Mouse (Mus musculus) limb, embryonic 11.5 days (tissue): ENCODE data around the gene Il17ra. TPM values are rescaled to one million over a fixed set of nuclear protein-coding genes. Genes with fewer than 3 reads are reported as not detected.
A peak's percentile ranks its signal among the peaks of the same experiment; 100 is the strongest.

Source experiments
- ATAC-seq: fragments of 200-750 bp; cut with Nextera tagmentation; 2 replicates; pipeline ENCODE4 v1.8.0; 2017; ENCODE audit warnings: low read depth; ENCODE audit not compliant: insufficient number of reproducible peaks, low FRiP score, low TSS enrichment
- DNase-seq: peaks from one replicate; pipeline ENCODE4 v3.0.0-alpha.2; 2015; ENCODE audit warnings: low spot score
- H3K27ac ChIP-seq: fragments of 300-500 bp; sonication (generic); replicated peaks from 2 replicates; pipeline ENCODE4 v1.5.1; 2014; ENCODE audit warnings: low read depth, mild to moderate bottlenecking, low read length
- H3K27me3 ChIP-seq: fragments of 300-500 bp; sonication (generic); 2 replicates; pipeline ENCODE4 v1.6.1; 2014; ENCODE audit warnings: mild to moderate bottlenecking, low read length, mixed read lengths; ENCODE audit not compliant: control insufficient read depth, insufficient read depth
- H3K36me3 ChIP-seq: fragments of 300-500 bp; sonication (generic); 2 replicates; pipeline ENCODE4 v1.6.1; 2014; ENCODE audit warnings: mild to moderate bottlenecking, low read length, moderate library complexity, mixed read lengths; ENCODE audit not compliant: control insufficient read depth, insufficient read depth
- H3K4me1 ChIP-seq: fragments of 300-500 bp; sonication (generic); 2 replicates; pipeline ENCODE4 v1.6.1; 2014; ENCODE audit warnings: low read length, mixed read lengths; ENCODE audit not compliant: control insufficient read depth, insufficient read depth
- H3K4me2 ChIP-seq: fragments of 300-500 bp; sonication (generic); 2 replicates; pipeline ENCODE4 v1.6.1; 2014; ENCODE audit warnings: low read depth, mild to moderate bottlenecking, moderate library complexity; ENCODE audit not compliant: severe bottlenecking
- H3K4me3 ChIP-seq: fragments of 300-500 bp; sonication (generic); 2 replicates; pipeline ENCODE4 v1.5.1; 2014; ENCODE audit warnings: low read depth, low read length
- H3K9ac ChIP-seq: fragments of 300-500 bp; sonication (generic); 2 replicates; pipeline ENCODE4 v1.6.1; 2014; ENCODE audit warnings: mild to moderate bottlenecking, low read length
- H3K9me3 ChIP-seq: fragments of 300-500 bp; sonication (generic); 2 replicates; pipeline ENCODE4 v1.6.1; 2016; ENCODE audit warnings: low read length; ENCODE audit not compliant: control insufficient read depth
- WGBS: fragments of 180-500 bp; shearing (Covaris S2); extraction: QIAGEN DNeasy Blood & Tissue Kit; methylation state at CpG from one replicate; pipeline ENCODE4 v1.1.7; 2014; 5-methylcytosine and 5-hydroxymethylcytosine counted together
- polyA plus RNA-seq: library from polyadenylated mRNA; unstranded; fragments of >200 nt; fragmentation: Nextera tagmentation; extraction: Ambion mirVana; gene quantifications from 2 replicates; pipeline ENCODE4 v1.2.1, GENCODE M21; 2014

Il17ra gene
- polyA plus RNA-seq, 1 experiment from 2014 or later = 1.9 TPM

DNA sequence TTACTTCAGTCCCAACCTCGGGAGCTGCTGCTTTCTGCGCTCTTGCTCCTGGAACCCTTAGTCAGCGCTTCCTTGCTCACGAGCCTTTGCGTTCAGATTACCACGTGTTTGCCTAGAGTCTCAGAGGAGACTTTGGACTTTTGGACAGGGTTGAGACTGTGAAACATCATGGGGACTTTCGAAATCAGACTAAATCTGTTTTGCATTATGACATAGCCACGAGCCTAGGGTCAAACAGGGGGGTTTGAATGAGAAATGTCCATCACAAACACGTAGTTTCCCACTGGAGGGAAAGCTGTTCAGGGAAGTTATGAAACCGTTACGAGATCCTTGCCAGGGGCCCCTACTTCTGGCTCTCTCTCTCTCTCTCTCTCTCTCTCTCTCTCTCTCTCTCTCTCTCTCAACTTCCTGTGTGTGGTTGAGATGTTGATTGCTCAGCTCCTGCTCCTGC, 8.4 kb upstream of the Il17ra start:
- no peak overlapping the region for H3K4me3 ChIP-seq
- no peaks in the 10 kb centered on the region for H3K27me3 ChIP-seq
- H3K9ac ChIP-seq = no peak overlapping the region
- DNase-seq = no peak
- WGBS = 46% methylated on average over 11 of the region's 11 CpGs
- no peaks in the 10 kb centered on the region for H3K4me1 ChIP-seq
- no peak for ATAC-seq
- H3K9me3 ChIP-seq = no peaks in the 10 kb centered on the region
- H3K27ac ChIP-seq = no peak overlapping the region
- H3K36me3 ChIP-seq = no peaks in the 10 kb centered on the region
- no peak overlapping the region for H3K4me2 ChIP-seq

DNA sequence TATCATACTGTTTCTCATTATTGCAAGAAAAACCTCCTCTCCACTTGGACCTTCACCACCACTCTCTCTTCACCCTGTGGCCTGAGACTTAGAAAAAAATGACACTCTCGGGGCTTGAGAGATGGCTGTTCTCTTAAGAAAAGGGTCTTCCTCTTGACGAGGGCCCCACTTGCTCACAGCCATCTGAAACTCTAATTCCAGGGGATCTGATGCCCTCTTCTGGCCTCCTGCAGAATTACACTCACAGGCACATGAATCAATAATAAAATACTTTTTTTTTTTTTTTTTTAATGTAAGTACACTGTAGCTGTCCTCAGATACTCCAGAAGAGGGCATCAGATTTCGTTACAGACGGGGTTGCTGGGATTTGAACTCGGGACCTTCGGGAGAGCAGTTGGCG, 6.0 kb upstream of the Il17ra start:
- Histone ChIP-seq H3K9me3 (no peaks in the 10 kb centered on the region), H3K27me3 (peaks cover 8% of the 10 kb centered on the region), H3K4me1 (no peaks in the 10 kb centered on the region), H3K9ac (no peak overlapping the region), H3K36me3 (no peaks in the 10 kb centered on the region), H3K4me2 (no peak overlapping the region), H3K27ac (no peak overlapping the region), H3K4me3 (no peak overlapping the region)
- no peak for DNase-seq
- no peak for ATAC-seq
- 69% methylated on average over 7 of the region's 7 CpGs for WGBS

DNA sequence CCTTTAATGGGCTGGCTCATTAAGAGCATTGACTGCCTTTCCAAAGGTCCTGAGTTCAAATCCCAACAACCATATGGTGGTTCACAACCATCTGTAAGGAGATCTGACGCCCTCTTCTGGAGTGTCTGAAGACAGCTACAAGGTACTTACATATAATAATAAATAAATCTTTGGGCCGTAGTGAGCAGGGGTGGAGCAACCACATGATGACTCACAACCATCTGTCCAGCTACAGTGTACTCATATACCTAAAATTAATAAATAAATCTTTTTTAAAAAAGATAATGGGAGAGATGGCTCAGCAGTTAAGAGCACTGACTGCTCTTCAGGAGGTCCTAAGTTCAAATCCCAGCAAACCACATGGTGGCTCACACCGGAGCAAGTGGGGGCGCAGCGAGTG, 5.3 kb upstream of the Il17ra start:
- 93% methylated on average over 5 of the region's 5 CpGs for WGBS
- DNase-seq (no peak), ATAC-seq (no peak)
- Histone ChIP-seq H3K4me2 (no peak overlapping the region), H3K27me3 (peaks cover 15% of the 10 kb centered on the region), H3K36me3 (no peaks in the 10 kb centered on the region), H3K9me3 (no peaks in the 10 kb centered on the region), H3K27ac (no peak overlapping the region), H3K9ac (no peak overlapping the region), H3K4me3 (no peak overlapping the region), H3K4me1 (no peaks in the 10 kb centered on the region)

- DNase-seq (no peak), ATAC-seq (no peak)
- Histone ChIP-seq H3K4me1 (peaks cover 7% of the 10 kb centered on the region; the same call in 1 of the 2 replicates), H3K4me2 (no peak overlapping the region), H3K27me3 (peaks cover 34% of the 10 kb centered on the region), H3K36me3 (no peaks in the 10 kb centered on the region), H3K4me3 (no peak overlapping the region), H3K9me3 (no peaks in the 10 kb centered on the region), H3K27ac (no peak overlapping the region), H3K9ac (no peak overlapping the region)
- WGBS = 69% methylated on average over 15 of the region's 15 CpGs
Measured at GRCm38 (mm10) chr6:120461217-120461616, 1.8 kb upstream of the Il17ra start.

GRCm38 (mm10) chr6:120462251-120462650, 796 bp upstream of the Il17ra start:
- Histone ChIP-seq H3K4me3 (no peak overlapping the region), H3K9ac (no peak overlapping the region), H3K27ac (no peak overlapping the region), H3K27me3 (peaks cover 34% of the 10 kb centered on the region), H3K4me1 (peaks cover 7% of the 10 kb centered on the region; the same call in 1 of the 2 replicates), H3K36me3 (no peaks in the 10 kb centered on the region), H3K4me2 (no peak overlapping the region), H3K9me3 (no peaks in the 10 kb centered on the region)
- ATAC-seq (no peak), DNase-seq (no peak)
- WGBS = 56% methylated on average over 6 of the region's 6 CpGs

- H3K36me3 ChIP-seq = no peaks in the 10 kb centered on the region
- peaks cover 7% of the 10 kb centered on the region; the same call in 1 of the 2 replicates for H3K4me1 ChIP-seq
- 7% methylated on average over 11 of the region's 11 CpGs for WGBS
- peak overlapping the region; percentile 54 for H3K4me3 ChIP-seq
- no peak for DNase-seq
- peak; percentile 27; the same call in 1 of the 2 replicates for ATAC-seq
- peaks cover 34% of the 10 kb centered on the region for H3K27me3 ChIP-seq
- H3K4me2 ChIP-seq = peak overlapping the region; percentile 68
- H3K9me3 ChIP-seq = no peaks in the 10 kb centered on the region
- H3K9ac ChIP-seq = no peak overlapping the region
- H3K27ac ChIP-seq = no peak overlapping the region
Measured at GRCm38 (mm10) chr6:120463884-120464283, 837 bp downstream of the Il17ra start.

- WGBS = 60% methylated on average over 9 of the region's 9 CpGs
- no peaks in the 10 kb centered on the region for H3K36me3 ChIP-seq
- DNase-seq (no peak), ATAC-seq (no peak)
- peaks cover 7% of the 10 kb centered on the region; the same call in 1 of the 2 replicates for H3K4me1 ChIP-seq
- H3K4me3 ChIP-seq = no peak overlapping the region; the same call in 1 of the 2 replicates
- no peak overlapping the region for H3K9ac ChIP-seq
- no peak overlapping the region for H3K27ac ChIP-seq
- no peak overlapping the region for H3K4me2 ChIP-seq
- no peaks in the 10 kb centered on the region for H3K9me3 ChIP-seq
- H3K27me3 ChIP-seq = peaks cover 34% of the 10 kb centered on the region
Measured at GRCm38 (mm10) chr6:120464406-120464939, 1.4 kb downstream of the Il17ra start.

- 9% methylated on average over 4 of the region's 4 CpGs for WGBS
- Histone ChIP-seq H3K27ac (no peak overlapping the region), H3K9ac (no peak overlapping the region), H3K9me3 (no peaks in the 10 kb centered on the region), H3K4me1 (peaks cover 7% of the 10 kb centered on the region; the same call in 1 of the 2 replicates), H3K4me2 (no peak overlapping the region), H3K4me3 (no peak overlapping the region), H3K27me3 (peaks cover 34% of the 10 kb centered on the region), H3K36me3 (no peaks in the 10 kb centered on the region)
- DNase-seq (no peak), ATAC-seq (no peak)
Measured at GRCm38 (mm10) chr6:120465393-120465792, 2.3 kb downstream of the Il17ra start.
